Mouse (Mus musculus) midbrain, embryonic 10.5 days (tissue): Measurements from ENCODE around the gene Olfr739. TPM values are rescaled to one million over a fixed set of nuclear protein-coding genes. Genes with fewer than 3 reads are reported as not detected.

Experiments
- DNase-seq: peaks from one replicate; pipeline ENCODE4 v3.0.0-alpha.2; 2017; ENCODE audit warnings: low spot score
- H3K27ac ChIP-seq: fragments of 300-500 bp; sonication (generic); replicated peaks from 2 replicates; pipeline ENCODE4 v1.5.1; 2016; ENCODE audit warnings: mild to moderate bottlenecking
- H3K27me3 ChIP-seq: fragments of 300-500 bp; sonication (generic); 2 replicates; pipeline ENCODE4 v1.6.1; 2016; ENCODE audit warnings: low read depth, mild to moderate bottlenecking; ENCODE audit not compliant: poor library complexity, severe bottlenecking
- H3K36me3 ChIP-seq: fragments of 300-500 bp; sonication (generic); 2 replicates; pipeline ENCODE4 v1.6.1; 2016; ENCODE audit warnings: mild to moderate bottlenecking, moderate library complexity
- H3K4me1 ChIP-seq: fragments of 300-500 bp; sonication (generic); 2 replicates; pipeline ENCODE4 v1.6.1; 2016
- H3K4me3 ChIP-seq: fragments of 300-500 bp; sonication (generic); 2 replicates; pipeline ENCODE4 v1.5.1; 2016; ENCODE audit warnings: mild to moderate bottlenecking, moderate library complexity
- H3K9me3 ChIP-seq: fragments of 300-500 bp; sonication (generic); replicated peaks from 2 replicates; pipeline ENCODE4 v1.6.1; 2016; ENCODE audit warnings: mild to moderate bottlenecking
- WGBS: fragments of 180-500 bp; shearing (Covaris S2); methylation state at CpG from one replicate; pipeline ENCODE4 v1.1.7; 2016; 5-methylcytosine and 5-hydroxymethylcytosine counted together
- polyA plus RNA-seq: library from polyadenylated mRNA; unstranded; fragments of >200 nt; fragmentation: Nextera tagmentation; extraction: Ambion mirVana; gene quantifications from 2 replicates; pipeline ENCODE4 v1.2.1, GENCODE M21; 2016

Gene Olfr739
- not detected in 2 replicates for polyA plus RNA-seq

DNA sequence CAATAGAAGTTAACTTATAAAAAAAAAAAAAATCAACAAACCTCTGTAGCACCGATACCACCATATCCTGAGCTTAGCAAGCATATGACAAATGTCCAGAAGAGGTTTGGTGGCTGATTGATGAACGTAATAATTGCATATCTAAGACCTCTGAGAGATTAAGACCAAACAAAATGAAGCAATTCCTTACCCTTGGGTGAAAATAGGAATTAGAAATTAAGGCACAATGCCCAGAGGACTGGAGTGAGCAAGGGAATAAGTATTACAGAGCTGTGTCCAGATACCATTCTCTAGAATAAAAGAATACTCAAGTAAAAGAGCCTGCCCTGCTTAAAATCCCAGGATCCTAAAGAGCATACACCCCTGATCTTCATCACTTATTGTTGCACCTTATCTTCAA, at the start of gene Olfr739:
Gene Olfr739 (plus strand): TSS at position 301 of the 400 bp plus-strand sequence.
- Histone ChIP-seq H3K27ac (no peak within 1 kb of the TSS), H3K9me3 (no peaks in the 10 kb centered on the region)

GRCm38 (mm10) chr14:50380863-50381262, 37.6 kb upstream of the Olfr739 start, which contains the start of gene Olfr736:
Olfr736 (plus strand) TSS chr14:50381163.
- Histone ChIP-seq H3K9me3 (no peaks in the 10 kb centered on the region), H3K4me1 (no peaks in the 10 kb centered on the region), H3K36me3 (no peaks in the 10 kb centered on the region), H3K4me3 (no peak within 1 kb of the TSS), H3K27me3 (no peaks in the 10 kb centered on the region), H3K27ac (no peak within 1 kb of the TSS)
- DNase-seq, result no peak
- 89% methylated on average over 2 of the region's 2 CpGs for WGBS

More for the DNA sequence above, at the start of gene Olfr739:
- Histone ChIP-seq H3K4me1 (no peaks in the 10 kb centered on the region), H3K27me3 (no peaks in the 10 kb centered on the region), H3K4me3 (no peak within 1 kb of the TSS), H3K36me3 (no peaks in the 10 kb centered on the region)
- no peak for DNase-seq
- WGBS, result 86% methylated on average over 2 of the region's 2 CpGs

DNA sequence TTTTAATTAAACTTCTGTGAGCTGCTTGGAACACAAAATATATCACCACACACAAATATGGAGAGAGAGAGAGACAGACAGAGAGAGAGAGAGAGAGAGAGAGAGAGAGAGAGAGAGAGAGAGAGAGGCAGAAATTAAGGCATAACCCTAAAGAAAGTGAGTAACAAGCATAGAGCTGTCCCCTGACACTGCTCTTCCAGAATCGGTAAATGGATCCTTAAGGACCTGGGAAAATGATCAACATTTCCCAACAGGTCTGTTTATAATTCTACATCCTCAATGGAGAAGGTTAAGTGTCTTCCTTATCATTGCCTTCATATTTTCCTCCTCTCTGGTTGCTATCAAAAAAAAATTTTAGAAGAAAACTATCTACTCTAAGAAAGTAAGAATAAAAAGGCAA, 11.2 kb upstream of the Olfr739 start, which contains the start of gene Olfr738:
Gene Olfr738 (plus strand): TSS at position 301 of the 400 bp plus-strand sequence.
- Histone ChIP-seq H3K27me3 (no peaks in the 10 kb centered on the region), H3K36me3 (no peaks in the 10 kb centered on the region), H3K27ac (no peak within 1 kb of the TSS), H3K4me3 (no peak within 1 kb of the TSS), H3K4me1 (no peaks in the 10 kb centered on the region), H3K9me3 (no peaks in the 10 kb centered on the region)
- DNase-seq, result no peak
- WGBS, result 90% methylated on average over 1 of the region's 1 CpGs

DNA sequence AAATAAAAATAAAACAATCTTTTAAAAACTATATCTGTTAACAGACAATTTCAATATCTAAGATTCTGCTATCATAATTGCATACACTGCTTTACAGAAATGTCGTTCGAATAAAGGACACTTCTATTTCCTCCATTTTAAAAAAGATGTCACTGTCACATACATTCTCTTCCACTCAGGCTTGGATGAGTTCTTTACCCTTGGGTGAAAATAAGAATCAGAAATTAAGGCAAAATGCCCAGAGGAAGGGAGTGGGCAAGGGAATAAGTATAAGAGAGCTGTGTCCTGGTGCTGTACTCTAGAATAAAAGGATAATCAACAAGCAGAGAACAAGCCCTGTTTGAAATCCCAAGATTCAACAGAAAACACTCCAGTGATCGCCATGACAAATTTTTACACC, 26.8 kb downstream of the Olfr739 start, which contains the start of gene Olfr740:
Gene Olfr740 (plus strand): TSS at position 301 of the 400 bp plus-strand sequence.
- Histone ChIP-seq H3K27me3 (no peaks in the 10 kb centered on the region), H3K36me3 (no peaks in the 10 kb centered on the region), H3K9me3 (no peaks in the 10 kb centered on the region), H3K4me3 (no peak within 1 kb of the TSS), H3K4me1 (no peaks in the 10 kb centered on the region), H3K27ac (no peak within 1 kb of the TSS)
- DNase-seq, result no peak
- WGBS, result 87% methylated on average over 3 of the region's 3 CpGs

DNA sequence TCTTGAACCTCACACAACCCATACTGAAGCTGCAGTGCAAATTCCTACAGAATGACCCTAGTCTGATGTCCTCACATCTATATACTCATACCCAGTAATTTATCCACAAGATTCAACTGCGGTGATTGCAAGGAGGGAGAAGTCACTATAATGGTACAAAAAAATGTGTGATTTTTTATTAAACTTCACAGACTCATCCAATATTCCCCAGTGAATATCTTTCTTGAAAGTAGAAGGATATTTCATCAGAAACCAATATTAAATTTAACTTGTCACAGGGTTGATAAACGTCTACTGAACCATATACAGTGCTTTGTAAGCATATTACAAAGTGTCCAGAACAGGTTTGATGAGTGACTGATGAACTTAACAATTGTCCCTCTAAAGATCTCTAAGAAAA, 54.0 kb downstream of the Olfr739 start, which contains the start of gene Olfr741:
Gene Olfr741 (plus strand): TSS at position 301 of the 400 bp plus-strand sequence.
- Histone ChIP-seq H3K27ac (no peak within 1 kb of the TSS), H3K4me3 (no peak within 1 kb of the TSS), H3K27me3 (no peaks in the 10 kb centered on the region), H3K9me3 (no peaks in the 10 kb centered on the region), H3K36me3 (no peaks in the 10 kb centered on the region), H3K4me1 (no peaks in the 10 kb centered on the region)
- WGBS, result 75% methylated on average over 2 of the region's 2 CpGs
- no peak for DNase-seq

Other genes with a start within 250 kb of the Olfr739 start
- gene Olfr730, start 230.4 kb upstream of the Olfr739 start, polyA plus RNA-seq, result not detected in 2 replicates
- gene Olfr731, start 176.8 kb upstream of the Olfr739 start, polyA plus RNA-seq, result not detected in 2 replicates
- gene Olfr732, start 134.4 kb upstream of the Olfr739 start, polyA plus RNA-seq, result not detected in 2 replicates
- gene Olfr733, start 117.1 kb upstream of the Olfr739 start, polyA plus RNA-seq, result not detected in 2 replicates
- not detected in 2 replicates for gene Olfr734, start 91.9 kb upstream of the Olfr739 start, polyA plus RNA-seq
- not detected in 2 replicates for gene Olfr735, start 69.8 kb upstream of the Olfr739 start, polyA plus RNA-seq
- not detected in 2 replicates for gene Tlr11, start 60.7 kb upstream of the Olfr739 start, polyA plus RNA-seq
- not detected in 2 replicates for gene Olfr736, start 37.5 kb upstream of the Olfr739 start, polyA plus RNA-seq
- gene Olfr738, start 11.1 kb upstream of the Olfr739 start, polyA plus RNA-seq, result not detected in 2 replicates
- not detected in 2 replicates for gene Olfr740, start 26.9 kb downstream of the Olfr739 start, polyA plus RNA-seq
- gene Olfr741, start 54.1 kb downstream of the Olfr739 start, polyA plus RNA-seq, result not detected in 2 replicates
- not detected in 2 replicates for gene Olfr742, start 85.0 kb downstream of the Olfr739 start, polyA plus RNA-seq
- gene Olfr743, start 103.2 kb downstream of the Olfr739 start, polyA plus RNA-seq, result not detected in 2 replicates
- gene Olfr744, start 196.3 kb downstream of the Olfr739 start, polyA plus RNA-seq, result not detected in 2 replicates
- not detected in 2 replicates for gene Olfr745, start 220.8 kb downstream of the Olfr739 start, polyA plus RNA-seq
- gene Olfr746, start 228.5 kb downstream of the Olfr739 start, polyA plus RNA-seq, result not detected in 2 replicates